Mouse (Mus musculus): ENCODE measurements around the gene Dpep1. TPM values are rescaled to one million over a fixed set of nuclear protein-coding genes. Genes with fewer than 3 reads are reported as not detected.
"Not testable (repeated sequence)": the region's sequence is repeated elsewhere in the genome, so short reads cannot be mapped to it uniquely, and the experiment has no call there.

The Dpep1 gene
- total RNA-seq, 2 experiments from 2014 or later, result not detected

DNA sequence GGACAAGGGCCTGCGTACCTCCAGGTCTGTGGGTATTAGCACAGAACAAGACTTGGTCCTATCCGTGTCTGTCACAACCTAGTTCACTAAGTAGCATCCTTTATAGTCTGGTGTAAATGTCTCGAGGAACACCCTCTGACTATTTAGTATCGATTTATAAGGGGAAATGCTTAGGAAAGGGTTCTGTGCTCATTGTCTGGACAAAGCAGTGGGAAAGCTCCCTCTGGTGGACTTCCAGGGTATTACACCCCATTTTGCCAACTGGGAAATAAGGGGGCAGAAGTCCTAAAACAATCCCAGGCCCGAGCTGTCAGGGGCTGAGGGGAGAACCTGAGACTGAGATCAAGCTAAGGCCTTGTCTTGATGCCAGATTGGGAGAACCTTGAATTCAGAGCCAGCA is 16.2 kb downstream of the Dpep1 start:
- DNase-seq (ENCODE audit: low spot score in 2 of 2), result peak; percentile 72 to 76
- intact Hi-C loops (cut with DNase I), result loop anchor here (2.0 to 5.0 kb wide), 3 partner anchors 65 to 365 kb away; no protein-coding TSS in a partner anchor

GRCm38 (mm10) chr8:123203571-123203970 is 17.5 kb downstream of the Dpep1 start:
- intact Hi-C loops (cut with DNase I), result loop anchor here (2.0 to 5.0 kb wide), 3 partner anchors 66 to 366 kb away; no protein-coding TSS in a partner anchor
- no peak for DNase-seq (ENCODE audit: low spot score in 2 of 2)

DNA sequence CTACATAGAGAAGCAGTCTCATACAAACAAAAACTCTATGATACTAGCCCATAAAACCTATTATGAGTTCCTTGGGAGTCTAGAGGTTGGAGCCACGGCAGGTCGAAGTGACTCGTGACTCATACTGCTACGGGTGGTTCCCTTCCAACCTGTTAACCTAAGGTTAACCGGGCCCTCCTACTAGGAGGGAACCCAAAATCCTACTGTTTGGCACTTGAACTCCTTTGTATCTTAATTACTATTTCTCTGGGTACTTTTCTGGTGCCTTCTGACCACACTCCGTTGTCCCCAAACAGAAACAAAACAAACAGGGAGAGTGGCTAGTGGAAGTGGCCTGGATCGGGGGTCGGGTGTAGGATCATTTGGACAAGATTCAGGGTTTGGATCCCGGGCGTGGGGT is 25.8 kb downstream of the Dpep1 start:
- DNase-seq (ENCODE audit: low spot score in 2 of 2), result no peak
- intact Hi-C loops (cut with DNase I), result no loop called here

GRCm38 (mm10) chr8:123212321-123213117 is 26.5 kb downstream of the Dpep1 start, which contains the start of the genes Chmp1a and Spata33:
TSS of gene Chmp1a (minus strand) at chr8:123212763.
TSS of gene Spata33 (plus strand) at chr8:123212832.
- intact Hi-C loops (cut with DNase I), result loop anchor here (1.0 kb wide), 1 partner anchor 12 kb away; the partner anchor contains the start of gene Cdk10
- peak; percentile 91 to 92 for DNase-seq (ENCODE audit: low spot score in 2 of 2)

- peak in 1 of 2 experiments; percentile 31 for DNase-seq (ENCODE audit: low spot score in 2 of 2)
- intact Hi-C loops (cut with DNase I), result loop anchor here (1.0 kb wide), 1 partner anchor 11 kb away; the partner anchor contains the start of gene Cdk10
These were observed 27.2 kb downstream of the Dpep1 start for GRCm38 (mm10) chr8:123213118-123213772.

DNA sequence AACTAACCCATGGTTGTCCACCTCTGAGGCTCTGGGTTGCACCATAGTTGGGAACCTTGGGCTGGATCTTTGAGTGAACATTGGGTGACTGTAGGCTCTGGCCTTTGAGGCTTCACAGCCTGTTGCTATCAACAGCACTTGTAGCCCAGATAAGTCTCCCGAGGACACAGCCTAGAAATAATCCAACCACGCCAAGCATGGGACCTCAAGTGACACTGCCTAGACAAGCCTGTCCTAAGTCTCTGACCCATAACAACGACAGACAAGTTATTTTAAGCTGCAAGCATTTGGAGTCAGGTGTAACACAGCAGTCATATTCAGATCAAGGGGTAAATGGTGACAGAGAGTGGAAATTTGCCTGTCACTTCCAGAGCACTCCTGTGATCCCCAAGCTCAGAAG is 29.4 kb downstream of the Dpep1 start:
- no peak for DNase-seq (ENCODE audit: low spot score in 2 of 2)
- intact Hi-C loops (cut with DNase I), result no loop called here

- intact Hi-C loops (cut with DNase I), result no loop called here
- no peak for DNase-seq (ENCODE audit: low spot score in 2 of 2)
These were observed 34.9 kb downstream of the Dpep1 start for GRCm38 (mm10) chr8:123220917-123221316.

DNA sequence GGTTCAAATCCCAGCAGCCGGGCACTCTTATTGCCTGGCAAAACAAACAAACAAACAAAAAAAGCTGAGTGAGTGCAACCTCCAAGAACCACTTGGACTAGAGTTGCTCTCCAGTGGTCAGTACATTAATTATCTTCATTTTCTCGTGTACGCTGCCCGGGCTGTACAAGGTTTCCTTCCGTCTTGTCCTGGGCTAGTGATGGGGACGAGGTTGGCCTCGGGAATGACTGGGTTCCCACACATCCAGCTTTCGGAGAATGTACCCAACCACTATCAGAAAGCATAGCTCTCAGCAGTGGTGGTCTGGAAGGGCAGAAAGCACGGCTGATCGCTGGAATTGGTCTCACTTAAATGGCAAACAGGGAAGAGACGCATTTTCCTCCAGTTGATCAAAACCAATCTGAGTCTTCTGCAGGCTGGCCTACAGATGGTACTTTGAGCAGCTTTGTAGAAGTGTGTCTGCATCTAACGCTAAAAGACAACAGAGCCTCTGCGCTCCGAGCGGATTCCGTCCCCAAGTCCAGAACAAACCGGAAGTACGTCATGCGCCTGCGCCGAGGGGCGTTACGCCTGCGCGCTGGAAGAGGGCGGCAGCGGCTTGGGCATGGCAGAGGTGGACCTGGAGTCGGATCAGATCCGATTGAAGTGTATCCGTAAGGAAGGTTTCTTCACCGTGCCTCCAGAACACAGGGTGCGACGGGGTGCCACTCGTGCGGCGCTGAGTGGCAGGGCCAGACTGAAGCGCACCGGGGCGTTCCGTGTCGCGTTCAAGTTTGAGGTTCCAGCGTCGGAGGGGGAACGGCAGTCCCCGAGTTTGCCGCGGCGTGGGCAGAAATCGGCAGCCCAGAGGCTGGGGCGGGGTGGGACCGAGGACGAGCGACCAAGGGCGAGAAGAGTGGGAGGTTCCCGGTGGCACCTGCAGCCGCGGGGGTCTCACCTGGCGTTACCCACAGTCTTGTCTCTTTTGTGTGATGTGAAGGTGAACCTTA is 38.5 kb downstream of the Dpep1 start, which contains the start of gene Cdk10:
Gene Cdk10, plus strand, starts transcription at position 565 of the 989 bp plus-strand sequence.
- DNase-seq (ENCODE audit: low spot score in 2 of 2), result peak; percentile 93 to 97
- intact Hi-C loops (cut with DNase I), result loop anchor here (1.0 kb wide), 1 partner anchor 11 kb away; no protein-coding TSS in a partner anchor

- intact Hi-C loops (cut with DNase I), result no loop called here
- peak; percentile 39 to 67 for DNase-seq (ENCODE audit: low spot score in 2 of 2)
These were observed 42.4 kb downstream of the Dpep1 start for GRCm38 (mm10) chr8:123228416-123228815.

- intact Hi-C loops (cut with DNase I); DNase-seq (ENCODE audit: low spot score in 2 of 2): not testable (repeated sequence)
These were observed 44.3 kb downstream of the Dpep1 start for GRCm38 (mm10) chr8:123230326-123230725.

DNA sequence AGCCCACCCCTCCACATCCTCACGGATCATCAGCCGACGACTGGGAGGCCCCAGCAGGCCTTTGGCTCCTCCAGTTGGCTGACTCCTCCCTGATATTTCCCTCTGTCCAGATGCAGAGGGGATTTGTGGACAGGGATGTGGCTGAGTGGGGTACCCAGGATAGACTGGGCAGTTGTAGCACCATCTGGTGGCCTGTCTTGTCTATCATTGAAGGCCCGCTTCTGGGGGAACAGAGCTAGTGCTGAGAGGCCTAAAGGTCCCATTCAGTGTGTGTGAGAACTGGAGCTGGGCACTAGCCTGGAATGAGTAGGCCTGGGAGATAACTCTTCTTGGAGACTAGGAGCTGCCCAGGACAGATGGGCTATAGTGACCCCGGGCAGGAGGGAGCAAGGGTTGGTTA is 45.7 kb downstream of the Dpep1 start:
- intact Hi-C loops (cut with DNase I), result no loop called here
- peak in 1 of 2 experiments; percentile 48 for DNase-seq (ENCODE audit: low spot score in 2 of 2)

- intact Hi-C loops (cut with DNase I), result no loop called here
- DNase-seq (ENCODE audit: low spot score in 2 of 2), result peak; percentile 38 to 67
These were observed 46.5 kb downstream of the Dpep1 start for GRCm38 (mm10) chr8:123232553-123232952.

DNA sequence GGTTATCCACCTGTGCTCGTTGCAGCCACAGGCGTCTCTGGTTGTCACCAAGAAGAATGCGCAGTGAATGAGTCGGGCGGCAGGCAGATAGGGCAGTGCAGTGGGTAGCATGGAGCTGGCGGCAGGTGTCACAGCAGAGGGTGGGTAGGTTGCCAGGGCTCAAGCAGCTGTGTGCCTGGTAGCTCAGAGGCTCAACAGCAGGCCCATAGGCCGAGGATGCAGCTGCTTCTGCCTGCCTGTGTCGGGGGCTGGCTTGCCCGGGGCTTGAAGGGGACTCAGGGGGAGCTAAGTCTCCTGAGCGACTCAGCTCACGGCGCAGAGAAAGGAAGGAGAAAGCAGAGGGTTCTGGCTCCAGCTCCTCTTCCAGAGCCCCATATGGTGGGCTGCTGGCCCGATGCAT is 47.3 kb downstream of the Dpep1 start:
- intact Hi-C loops (cut with DNase I), result no loop called here
- peak; percentile 35 to 39 for DNase-seq (ENCODE audit: low spot score in 2 of 2)

DNA sequence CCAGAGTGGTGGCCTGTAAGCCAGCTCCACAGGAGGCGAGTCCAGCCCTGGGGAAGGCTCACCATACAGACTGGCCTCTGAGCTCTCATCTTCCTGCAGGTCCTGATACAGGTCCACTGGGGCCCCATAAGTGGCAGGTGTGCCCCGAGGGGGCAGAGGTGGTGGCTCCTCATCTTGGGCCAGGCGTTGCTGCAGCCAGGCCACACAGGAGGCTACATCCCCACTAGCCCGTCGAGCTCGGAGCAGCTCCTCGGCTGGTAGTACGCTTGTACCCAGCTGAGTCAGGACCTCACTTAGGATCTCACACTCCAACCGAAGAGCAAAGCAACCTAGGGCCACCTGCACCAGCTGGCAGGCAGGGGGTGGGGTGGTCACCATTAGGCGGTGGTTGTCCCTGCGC is 47.7 kb downstream of the Dpep1 start:
- peak in 1 of 2 experiments; percentile 36 for DNase-seq (ENCODE audit: low spot score in 2 of 2)
- intact Hi-C loops (cut with DNase I), result no loop called here

GRCm38 (mm10) chr8:123234918-123235519 is 49.0 kb downstream of the Dpep1 start:
- DNase-seq (ENCODE audit: low spot score in 2 of 2), result peak; percentile 83 to 96
- intact Hi-C loops (cut with DNase I), result no loop called here

GRCm38 (mm10) chr8:123235520-123236497 is 49.8 kb downstream of the Dpep1 start, which contains the start of gene Spata2l:
TSS of gene Spata2l (minus strand) at chr8:123236233.
- intact Hi-C loops (cut with DNase I), result no loop called here

GRCm38 (mm10) chr8:123239398-123239797 is 53.4 kb downstream of the Dpep1 start:
- no peak for DNase-seq (ENCODE audit: low spot score in 2 of 2)
- intact Hi-C loops (cut with DNase I), result no loop called here

More at GRCm38 (mm10) chr8:123235520-123236497, 49.8 kb downstream of the Dpep1 start, which contains the start of gene Spata2l:
- peak; percentile 87 to 92 for DNase-seq (ENCODE audit: low spot score in 2 of 2)
